Mouse (Mus musculus): ENCODE data around the gene Fen1. TPM values are rescaled to one million over a fixed set of nuclear protein-coding genes. Genes with fewer than 3 reads are reported as not detected.
"Not testable (repeated sequence)": the region's sequence is repeated elsewhere in the genome, so short reads cannot be mapped to it uniquely, and the experiment has no call there.

The Fen1 gene
- polyA plus RNA-seq, 1 experiment from 2014 or later: 215 TPM

DNA sequence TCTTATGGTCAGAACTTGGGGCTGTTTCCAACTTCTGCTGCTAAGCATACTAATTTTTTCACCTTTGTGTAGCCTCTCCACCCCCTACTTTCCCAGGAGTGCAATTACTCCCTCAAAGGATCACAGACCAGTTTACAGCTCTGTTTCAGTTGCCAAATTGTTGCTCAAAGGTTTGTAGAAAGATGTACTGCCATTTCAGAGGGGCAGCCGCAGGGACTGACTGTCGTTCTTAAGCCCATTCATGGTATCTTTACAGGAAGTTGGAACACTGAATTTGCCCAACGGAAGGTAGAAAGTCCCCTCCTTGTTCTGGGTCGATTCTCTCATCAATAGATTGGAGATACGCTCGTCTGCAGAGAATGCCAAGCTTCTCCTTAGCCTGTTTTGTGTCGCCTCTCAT, 32.6 kb downstream of the Fen1 start:
- 70% methylated on average over 7 of the region's 7 CpGs for WGBS
- Histone ChIP-seq H3K36me3 (ENCODE audit: control insufficient read depth, insufficient read depth, low read length) (no peaks in the 10 kb centered on the region), H3K9me3 (ENCODE audit: control insufficient read depth, low read length) (no peaks in the 10 kb centered on the region), H3K27ac (ENCODE audit: low read depth, low read length) (peak overlapping the region; percentile 50), H3K4me3 (ENCODE audit: low read depth, low read length) (no peak overlapping the region), H3K4me1 (replicated peaks; ENCODE audit: control insufficient read depth, insufficient read depth, low read length) (peaks cover 31% of the 10 kb centered on the region), H3K4me2 (no peak overlapping the region), H3K9ac (ENCODE audit: low read depth, low read length) (no peak overlapping the region), H3K27me3 (replicated peaks; ENCODE audit: control insufficient read depth, insufficient read depth, low read length) (no peaks in the 10 kb centered on the region)
- DNase-seq (ENCODE audit: low spot score) (peak; percentile 26), ATAC-seq (replicated peaks; ENCODE audit: low FRiP score) (no peak)

DNA sequence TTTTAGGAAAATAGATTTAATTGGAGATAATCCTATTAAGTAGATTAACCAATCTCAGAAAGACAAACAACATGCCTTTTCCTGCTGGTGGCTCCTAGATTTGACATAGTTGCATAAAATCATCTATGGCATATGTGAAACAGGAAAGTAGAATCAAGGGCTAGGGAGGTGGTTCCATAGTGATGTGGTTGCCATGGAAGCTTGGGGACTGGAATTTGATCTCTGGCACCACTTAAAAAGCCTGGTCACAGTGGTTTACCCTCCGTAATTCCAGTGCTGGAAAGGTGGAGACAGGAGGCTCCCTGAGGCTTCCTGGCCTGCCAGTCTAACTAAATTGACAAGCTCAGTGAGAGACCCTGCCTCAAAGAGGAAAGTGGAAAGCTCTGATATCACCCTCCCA, 33.5 kb downstream of the Fen1 start:
- no peaks in the 10 kb centered on the region for H3K36me3 ChIP-seq (ENCODE audit: control insufficient read depth, insufficient read depth, low read length)
- no peak overlapping the region for H3K4me2 ChIP-seq
- ATAC-seq (replicated peaks; ENCODE audit: low FRiP score): no peak
- H3K4me3 ChIP-seq (ENCODE audit: low read depth, low read length): no peak overlapping the region
- peaks cover 31% of the 10 kb centered on the region for H3K4me1 ChIP-seq (replicated peaks; ENCODE audit: control insufficient read depth, insufficient read depth, low read length)
- peak; percentile 14 for DNase-seq (ENCODE audit: low spot score)
- 61% methylated on average over 1 of the region's 1 CpGs for WGBS
- H3K9ac ChIP-seq (ENCODE audit: low read depth, low read length): no peak overlapping the region
- no peaks in the 10 kb centered on the region for H3K27me3 ChIP-seq (replicated peaks; ENCODE audit: control insufficient read depth, insufficient read depth, low read length)
- no peaks in the 10 kb centered on the region for H3K9me3 ChIP-seq (ENCODE audit: control insufficient read depth, low read length)
- no peak overlapping the region for H3K27ac ChIP-seq (ENCODE audit: low read depth, low read length)

DNA sequence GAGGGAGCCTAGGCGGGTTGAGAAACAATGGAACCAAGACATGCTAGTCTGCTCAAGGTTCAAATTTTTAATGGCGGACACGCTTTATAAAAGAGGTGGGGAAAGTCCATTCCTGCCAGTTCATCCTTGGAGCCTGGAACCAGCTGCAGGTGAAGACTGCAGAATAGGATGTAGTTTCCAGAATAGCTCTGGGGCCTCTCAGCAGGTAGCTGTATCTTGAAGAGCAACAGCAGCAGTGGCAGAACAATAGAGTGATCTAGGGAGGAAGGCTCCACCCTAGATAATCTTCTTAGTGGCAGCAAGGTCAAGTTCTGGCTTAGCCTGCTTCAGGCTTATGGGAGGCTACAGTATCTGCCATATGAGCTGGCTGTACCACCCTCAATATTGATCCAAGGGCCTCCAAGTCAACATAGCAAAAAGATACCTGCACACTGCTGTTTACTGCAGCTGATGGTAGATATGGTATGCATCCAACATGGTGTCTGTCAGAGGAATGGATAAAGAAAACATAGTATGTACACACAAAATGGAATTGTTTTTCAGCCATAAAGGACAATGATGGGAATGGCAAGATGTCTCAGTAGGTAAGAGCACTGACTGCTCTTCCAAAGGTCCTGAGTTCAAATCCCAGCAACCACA, 34.2 kb downstream of the Fen1 start:
- not testable (repeated sequence) for H3K4me2 ChIP-seq; H3K9me3 ChIP-seq (ENCODE audit: control insufficient read depth, low read length); H3K9ac ChIP-seq (ENCODE audit: low read depth, low read length); H3K4me3 ChIP-seq (ENCODE audit: low read depth, low read length); H3K36me3 ChIP-seq (ENCODE audit: control insufficient read depth, insufficient read depth, low read length); H3K27me3 ChIP-seq (replicated peaks; ENCODE audit: control insufficient read depth, insufficient read depth, low read length)
- peak overlapping the region; percentile 25; the same call in 1 of the 2 replicates for H3K27ac ChIP-seq (ENCODE audit: low read depth, low read length)
- 82% methylated on average over 3 of the region's 3 CpGs for WGBS
- ATAC-seq (replicated peaks; ENCODE audit: low FRiP score): peak; percentile 34; the same call in 1 of the 2 replicates
- peaks cover 28% of the 10 kb centered on the region for H3K4me1 ChIP-seq (replicated peaks; ENCODE audit: control insufficient read depth, insufficient read depth, low read length)
- peak; percentile 22 for DNase-seq (ENCODE audit: low spot score)

DNA sequence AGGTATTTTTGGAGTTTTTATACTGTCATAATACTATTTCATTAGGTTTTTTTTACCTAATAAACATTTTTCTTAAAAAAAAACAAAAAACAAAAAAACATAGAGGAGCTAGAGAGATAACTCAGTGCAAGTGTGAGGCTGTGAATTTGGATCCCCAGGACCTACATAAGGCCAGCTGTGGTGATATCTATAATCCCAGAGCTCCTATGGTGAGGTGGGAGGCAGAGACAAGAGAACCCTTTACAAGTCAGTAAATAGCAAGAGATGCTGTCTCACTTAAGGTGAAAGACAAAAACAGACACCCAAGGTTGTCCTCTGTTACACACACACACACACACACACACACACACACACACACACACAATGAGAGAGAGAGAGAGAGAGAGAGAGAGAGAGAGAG, 34.8 kb downstream of the Fen1 start:
- Histone ChIP-seq H3K4me1 (replicated peaks; ENCODE audit: control insufficient read depth, insufficient read depth, low read length) (peaks cover 24% of the 10 kb centered on the region), H3K9ac (ENCODE audit: low read depth, low read length) (no peak overlapping the region), H3K27ac (ENCODE audit: low read depth, low read length) (peak overlapping the region; percentile 25; the same call in 1 of the 2 replicates), H3K36me3 (ENCODE audit: control insufficient read depth, insufficient read depth, low read length) (no peaks in the 10 kb centered on the region), H3K4me2 (no peak overlapping the region), H3K27me3 (replicated peaks; ENCODE audit: control insufficient read depth, insufficient read depth, low read length) (no peaks in the 10 kb centered on the region), H3K4me3 (ENCODE audit: low read depth, low read length) (no peak overlapping the region), H3K9me3 (ENCODE audit: control insufficient read depth, low read length) (no peaks in the 10 kb centered on the region)
- DNase-seq (ENCODE audit: low spot score): peak; percentile 11
- ATAC-seq (replicated peaks; ENCODE audit: low FRiP score): peak; percentile 65

DNA sequence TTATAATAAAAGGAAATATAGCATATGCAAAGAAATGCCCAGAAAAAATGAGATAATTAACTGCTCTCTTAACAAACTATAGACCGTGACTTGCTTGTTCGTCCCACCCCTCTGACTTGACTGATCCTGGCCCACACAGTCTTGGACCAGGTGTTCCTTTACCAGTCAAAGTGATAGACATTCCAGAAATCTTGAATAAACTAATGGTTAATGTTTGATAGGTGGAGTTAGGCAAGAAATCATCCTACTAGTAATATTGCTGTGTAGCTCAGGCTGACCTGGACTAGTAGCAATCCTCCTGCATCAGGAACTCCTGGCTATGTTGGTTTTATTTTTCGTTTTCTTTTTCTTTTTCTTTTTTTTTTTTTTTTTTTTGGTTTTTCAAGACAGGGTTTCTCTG, 35.5 kb downstream of the Fen1 start:
- DNase-seq (ENCODE audit: low spot score) (peak; percentile 10), ATAC-seq (replicated peaks; ENCODE audit: low FRiP score) (no peak)
- no peaks in the 10 kb centered on the region for H3K27me3 ChIP-seq (replicated peaks; ENCODE audit: control insufficient read depth, insufficient read depth, low read length)
- H3K4me1 ChIP-seq (replicated peaks; ENCODE audit: control insufficient read depth, insufficient read depth, low read length): peaks cover 23% of the 10 kb centered on the region
- no peak overlapping the region for H3K27ac ChIP-seq (ENCODE audit: low read depth, low read length)
- 85% methylated on average over 3 of the region's 3 CpGs for WGBS
- no peak overlapping the region for H3K4me3 ChIP-seq (ENCODE audit: low read depth, low read length)
- no peak overlapping the region for H3K4me2 ChIP-seq
- H3K36me3 ChIP-seq (ENCODE audit: control insufficient read depth, insufficient read depth, low read length): no peaks in the 10 kb centered on the region
- H3K9me3 ChIP-seq (ENCODE audit: control insufficient read depth, low read length): no peaks in the 10 kb centered on the region
- no peak overlapping the region for H3K9ac ChIP-seq (ENCODE audit: low read depth, low read length)

DNA sequence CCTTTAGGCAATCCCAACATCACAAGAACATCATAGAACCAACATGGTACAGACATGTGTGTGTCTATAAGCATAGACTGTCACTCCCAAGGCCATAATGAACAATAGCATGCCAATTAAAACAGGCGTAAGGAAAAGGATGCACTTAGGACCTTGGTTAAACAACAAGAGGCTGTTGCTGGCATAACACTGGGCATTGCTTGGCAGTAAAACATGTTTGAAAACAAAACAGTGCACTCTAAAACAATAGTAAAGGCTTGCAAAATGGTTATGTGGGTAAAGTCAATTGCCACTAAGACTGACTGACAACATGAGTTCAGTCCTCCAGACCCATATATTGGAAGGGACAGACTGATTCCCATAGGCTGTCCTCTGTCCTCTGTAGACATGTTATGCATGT, 36.0 kb downstream of the Fen1 start:
- no peak for DNase-seq (ENCODE audit: low spot score)
- WGBS: 77% methylated on average over 1 of the region's 1 CpGs
- H3K27me3 ChIP-seq (replicated peaks; ENCODE audit: control insufficient read depth, insufficient read depth, low read length): no peaks in the 10 kb centered on the region
- peaks cover 18% of the 10 kb centered on the region for H3K4me1 ChIP-seq (replicated peaks; ENCODE audit: control insufficient read depth, insufficient read depth, low read length)
- no peak overlapping the region for H3K9ac ChIP-seq (ENCODE audit: low read depth, low read length)
- H3K36me3 ChIP-seq (ENCODE audit: control insufficient read depth, insufficient read depth, low read length): no peaks in the 10 kb centered on the region
- no peak overlapping the region for H3K4me2 ChIP-seq
- H3K9me3 ChIP-seq (ENCODE audit: control insufficient read depth, low read length): no peaks in the 10 kb centered on the region
- no peak for ATAC-seq (replicated peaks; ENCODE audit: low FRiP score)
- no peak overlapping the region for H3K27ac ChIP-seq (ENCODE audit: low read depth, low read length)
- H3K4me3 ChIP-seq (ENCODE audit: low read depth, low read length): no peak overlapping the region

DNA sequence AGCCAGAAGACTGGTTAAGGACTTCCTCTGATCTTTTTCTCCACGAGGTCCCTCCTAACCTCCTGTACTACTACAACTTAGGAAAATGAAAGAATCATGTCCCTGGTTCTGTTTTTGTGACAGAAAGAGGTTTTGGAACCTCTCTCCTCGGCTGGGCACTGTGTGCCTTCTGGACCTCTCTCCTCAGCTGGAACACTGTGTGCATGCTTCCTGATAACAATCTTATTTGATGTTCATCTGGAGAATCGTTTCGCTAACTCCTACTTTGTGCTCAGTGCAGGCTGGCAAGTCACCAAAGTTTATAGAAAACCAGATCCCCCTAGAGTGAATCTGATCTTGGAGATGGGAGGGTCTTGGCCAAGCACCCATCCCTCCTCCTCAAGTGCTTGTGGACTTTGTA, 36.9 kb downstream of the Fen1 start:
- DNase-seq (ENCODE audit: low spot score): no peak
- no peaks in the 10 kb centered on the region for H3K27me3 ChIP-seq (replicated peaks; ENCODE audit: control insufficient read depth, insufficient read depth, low read length)

DNA sequence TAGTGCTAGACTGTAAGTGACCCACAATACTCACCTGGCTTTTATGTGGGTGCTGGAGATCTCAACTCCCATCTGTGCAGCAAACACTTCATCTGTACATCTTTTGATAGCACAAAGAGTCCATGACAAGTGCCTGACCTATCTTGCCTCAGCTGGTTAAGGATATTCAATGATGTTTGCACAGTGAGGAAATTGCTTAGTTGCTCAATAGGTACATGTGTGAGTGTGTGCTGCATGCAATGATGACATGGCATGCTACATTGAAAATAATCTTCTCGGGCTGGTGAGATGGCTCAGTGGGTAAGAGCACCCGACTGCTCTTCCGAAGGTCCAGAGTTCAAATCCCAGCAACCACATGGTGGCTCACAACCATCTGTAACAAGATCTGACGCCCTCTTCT, 38.0 kb downstream of the Fen1 start:
- not testable (repeated sequence) for H3K27ac ChIP-seq (ENCODE audit: low read depth, low read length); H3K36me3 ChIP-seq (ENCODE audit: control insufficient read depth, insufficient read depth, low read length); H3K4me3 ChIP-seq (ENCODE audit: low read depth, low read length); H3K9ac ChIP-seq (ENCODE audit: low read depth, low read length); H3K4me1 ChIP-seq (replicated peaks; ENCODE audit: control insufficient read depth, insufficient read depth, low read length); H3K4me2 ChIP-seq; H3K27me3 ChIP-seq (replicated peaks; ENCODE audit: control insufficient read depth, insufficient read depth, low read length); ATAC-seq (replicated peaks; ENCODE audit: low FRiP score); H3K9me3 ChIP-seq (ENCODE audit: control insufficient read depth, low read length)
- WGBS: 81% methylated on average over 4 of the region's 4 CpGs
- DNase-seq (ENCODE audit: low spot score): peak; percentile 14

More for the DNA sequence above, 36.9 kb downstream of the Fen1 start:
- no peak overlapping the region for H3K4me2 ChIP-seq
- no peak overlapping the region for H3K4me3 ChIP-seq (ENCODE audit: low read depth, low read length)
- H3K9ac ChIP-seq (ENCODE audit: low read depth, low read length): no peak overlapping the region
- H3K27ac ChIP-seq (ENCODE audit: low read depth, low read length): no peak overlapping the region
- peaks cover 12% of the 10 kb centered on the region for H3K4me1 ChIP-seq (replicated peaks; ENCODE audit: control insufficient read depth, insufficient read depth, low read length)
- no peaks in the 10 kb centered on the region for H3K36me3 ChIP-seq (ENCODE audit: control insufficient read depth, insufficient read depth, low read length)
- WGBS: 80% methylated on average over 4 of the region's 4 CpGs
- peaks cover 4% of the 10 kb centered on the region; the same call in 1 of the 2 replicates for H3K9me3 ChIP-seq (ENCODE audit: control insufficient read depth, low read length)
- ATAC-seq (replicated peaks; ENCODE audit: low FRiP score): no peak

DNA sequence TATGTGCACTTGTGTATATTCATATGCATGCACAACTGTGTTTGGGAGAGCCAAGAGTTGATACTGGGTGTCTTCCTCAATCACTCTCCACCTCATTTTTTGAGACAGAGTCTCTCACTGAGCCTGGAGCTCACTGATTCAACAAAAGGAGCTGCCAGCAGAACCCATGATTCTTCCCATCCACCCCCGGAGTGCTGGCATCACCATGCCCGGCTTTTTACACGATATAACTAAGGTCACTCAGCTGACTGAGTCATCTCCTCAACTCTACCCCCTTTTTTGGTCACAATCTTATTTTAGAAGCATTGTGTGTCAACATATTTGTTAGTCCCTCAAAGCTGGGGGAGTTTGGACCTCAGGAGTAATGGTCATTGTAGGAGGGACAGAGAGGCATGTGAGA, 40.1 kb downstream of the Fen1 start:
- Histone ChIP-seq H3K9me3 (ENCODE audit: control insufficient read depth, low read length) (peaks cover 4% of the 10 kb centered on the region; the same call in 1 of the 2 replicates), H3K9ac (ENCODE audit: low read depth, low read length) (no peak overlapping the region), H3K27me3 (replicated peaks; ENCODE audit: control insufficient read depth, insufficient read depth, low read length) (no peaks in the 10 kb centered on the region), H3K4me2 (no peak overlapping the region), H3K27ac (ENCODE audit: low read depth, low read length) (no peak overlapping the region), H3K36me3 (ENCODE audit: control insufficient read depth, insufficient read depth, low read length) (no peaks in the 10 kb centered on the region), H3K4me1 (replicated peaks; ENCODE audit: control insufficient read depth, insufficient read depth, low read length) (no peaks in the 10 kb centered on the region), H3K4me3 (ENCODE audit: low read depth, low read length) (no peak overlapping the region)
- DNase-seq (ENCODE audit: low spot score): peak; percentile 28
- 78% methylated on average over 3 of the region's 3 CpGs for WGBS
- no peak for ATAC-seq (replicated peaks; ENCODE audit: low FRiP score)

Measured in liver, embryonic 11.5 days (tissue).